8 mouse cellular contexts compared by ENCODE assay signal in the genomic region with DNA sequence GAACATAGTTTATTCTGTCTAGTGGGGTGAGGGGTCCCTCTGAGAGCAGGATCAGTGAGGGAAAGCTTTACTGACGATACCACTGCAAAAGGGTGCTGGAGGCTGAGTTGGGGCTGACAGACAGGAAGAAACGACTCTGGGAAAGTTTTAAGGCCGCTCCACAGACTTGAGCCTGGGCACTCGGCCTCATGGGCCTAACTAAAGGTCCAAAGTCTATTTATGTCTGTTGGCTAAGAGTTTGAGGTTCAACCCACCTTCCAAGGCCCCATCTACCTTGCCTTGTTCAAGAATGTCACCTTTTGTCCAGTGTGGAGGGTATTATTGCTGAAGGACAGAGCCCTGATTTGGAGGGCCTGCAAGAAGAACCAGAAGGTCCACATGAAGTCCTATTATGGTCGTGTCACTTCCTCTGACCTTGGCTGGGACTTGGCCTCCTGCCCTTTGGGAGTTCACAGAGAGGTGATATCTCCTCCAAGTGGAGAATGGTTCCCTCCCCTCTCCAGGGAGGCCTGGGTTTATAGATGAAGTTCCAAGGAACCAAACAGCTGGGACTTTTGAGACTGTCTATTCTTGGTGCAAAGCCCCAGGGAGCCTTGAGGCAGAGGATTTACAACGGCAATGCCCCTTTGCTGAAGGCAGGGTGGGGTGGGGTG. TPM values are rescaled to one million over a fixed set of nuclear protein-coding genes. Genes with fewer than 3 reads are reported as not detected.
DNase-seq lines count a peak whose midpoint lies in the region; ATAC-seq and TF ChIP-seq lines count a peak whose summit lies in the region.

No protein-coding gene starts in this region.

- peak; percentile 86 for DNase-seq in gastrocnemius, adult 18-20 months (ENCODE audit: low spot score)
- no peak for DNase-seq in limb, embryonic 10.5 days (ENCODE audit: low spot score)
- no peak for DNase-seq in hindbrain, postnatal 0 days (ENCODE audit: low spot score)
- no peak for DNase-seq in MN1 (ENCODE audit: low spot score)
- no peak for DNase-seq in left cerebral cortex, postnatal 36 days (ENCODE audit: low spot score in 2 of 2)
- DNase-seq in left cerebral cortex, postnatal 25 days (ENCODE audit: low spot score in 2 of 2), result no peak

- peak overlapping the region; percentile 82 for H3K27ac ChIP-seq in heart, embryonic 16.5 days (ENCODE audit: low read length)
- H3K27ac ChIP-seq in limb, embryonic 10.5 days, result peak overlapping the region; percentile 50
- H3K27ac ChIP-seq in stomach, embryonic 15.5 days, result 0 out of 2 replicates have a peak overlapping the region, but pooled peaks have one; percentile 21
- no peak overlapping the region for H3K27ac ChIP-seq in hindbrain, postnatal 0 days

- H3K4me2 ChIP-seq in heart, embryonic 16.5 days (ENCODE audit: low read depth, low read length), result no peak overlapping the region
- no peak overlapping the region for H3K4me2 ChIP-seq in stomach, embryonic 15.5 days
- no peak overlapping the region for H3K4me2 ChIP-seq in hindbrain, postnatal 0 days (ENCODE audit: low read depth, low read length)

- no peak overlapping the region for H3K4me3 ChIP-seq in heart, embryonic 16.5 days (ENCODE audit: low read length)
- no peak overlapping the region for H3K4me3 ChIP-seq in limb, embryonic 10.5 days
- no peak overlapping the region for H3K4me3 ChIP-seq in stomach, embryonic 15.5 days (replicated peaks)
- no peak overlapping the region for H3K4me3 ChIP-seq in hindbrain, postnatal 0 days (ENCODE audit: low read length)

- WGBS in heart, embryonic 16.5 days, result 38% methylated on average over 6 of the region's 6 CpGs
- WGBS in limb, embryonic 10.5 days, result 58% methylated on average over 6 of the region's 6 CpGs
- WGBS in stomach, embryonic 15.5 days, result 39% methylated on average over 6 of the region's 6 CpGs
- WGBS in hindbrain, postnatal 0 days, result 66% methylated on average over 6 of the region's 6 CpGs

- peaks cover 33% of the 10 kb centered on the region for H3K4me1 ChIP-seq in heart, embryonic 16.5 days (ENCODE audit: control insufficient read depth, insufficient read depth, low read length)
- H3K4me1 ChIP-seq in limb, embryonic 10.5 days, result peaks cover 30% of the 10 kb centered on the region
- peaks cover 22% of the 10 kb centered on the region for H3K4me1 ChIP-seq in stomach, embryonic 15.5 days
- H3K4me1 ChIP-seq in hindbrain, postnatal 0 days (ENCODE audit: insufficient read depth, low read length), result 0 out of 2 replicates have a peak, but pooled peaks cover 4% of the 10 kb centered on the region

- no peaks in the 10 kb centered on the region for H3K9me3 ChIP-seq in heart, embryonic 16.5 days (replicated peaks; ENCODE audit: control insufficient read depth, low read length)
- no peaks in the 10 kb centered on the region for H3K9me3 ChIP-seq in limb, embryonic 10.5 days (replicated peaks)
- H3K9me3 ChIP-seq in stomach, embryonic 15.5 days, result no peaks in the 10 kb centered on the region
- no peaks in the 10 kb centered on the region for H3K9me3 ChIP-seq in hindbrain, postnatal 0 days (ENCODE audit: low read length)

- intact Hi-C loops in left cerebral cortex, postnatal 36 days (cut with DNase I), result no loop called here
- intact Hi-C loops in left cerebral cortex, postnatal 25 days (cut with DNase I), result no loop called here

- H3K36me3 ChIP-seq in heart, embryonic 16.5 days (ENCODE audit: control insufficient read depth, insufficient read depth), result no peaks in the 10 kb centered on the region
- H3K36me3 ChIP-seq in limb, embryonic 10.5 days, result no peaks in the 10 kb centered on the region
- no peaks in the 10 kb centered on the region for H3K36me3 ChIP-seq in stomach, embryonic 15.5 days
- no peaks in the 10 kb centered on the region for H3K36me3 ChIP-seq in hindbrain, postnatal 0 days (ENCODE audit: insufficient read depth, low read length)

- no peak for TF ChIP-seq CTCF in hindbrain, postnatal 0 days (IDR thresholded peaks at IDR 0.05; ENCODE audit: low read depth)

- H3K9ac ChIP-seq in heart, embryonic 16.5 days (ENCODE audit: low read length), result peak overlapping the region; percentile 22; the same call in 1 of the 2 replicates
- no peak overlapping the region for H3K9ac ChIP-seq in stomach, embryonic 15.5 days
- H3K9ac ChIP-seq in hindbrain, postnatal 0 days (replicated peaks; ENCODE audit: low read length), result no peak overlapping the region

- ATAC-seq in heart, embryonic 16.5 days (replicated peaks; ENCODE audit: extremely low read depth, insufficient read depth, low FRiP score), result peak; percentile 37
- ATAC-seq in stomach, embryonic 15.5 days (ENCODE audit: insufficient read depth, low FRiP score, low read depth), result no peak
- no peak for ATAC-seq in hindbrain, postnatal 0 days

- no peaks in the 10 kb centered on the region for H3K27me3 ChIP-seq in heart, embryonic 16.5 days (ENCODE audit: control insufficient read depth, insufficient read depth, low read length)
- H3K27me3 ChIP-seq in limb, embryonic 10.5 days (ENCODE audit: low read depth, poor library complexity, severe bottlenecking), result no peaks in the 10 kb centered on the region
- H3K27me3 ChIP-seq in stomach, embryonic 15.5 days (replicated peaks), result no peaks in the 10 kb centered on the region
- no peaks in the 10 kb centered on the region for H3K27me3 ChIP-seq in hindbrain, postnatal 0 days (ENCODE audit: insufficient read depth, low read length)

RNA-seq across cellular contexts. Expression of gene Dhrs3, which starts 55.2 kb away (rescaled TPM):
- total RNA-seq in gastrocnemius, adult 18-20 months (2021), result 10 to 100 TPM; 41.1 to 43.1 TPM
- 36.8 and 37.0 TPM in 2 replicates for polyA plus RNA-seq in heart, embryonic 16.5 days (2015; fragmentation: Nextera tagmentation; extraction: Ambion mirVana)
- polyA plus RNA-seq in limb, embryonic 10.5 days (2016; fragmentation: Nextera tagmentation; extraction: Ambion mirVana), result 29.5 and 49.8 TPM in 2 replicates
- 112 and 117 TPM in 2 replicates for polyA plus RNA-seq in stomach, embryonic 15.5 days (2015; fragmentation: Nextera tagmentation; extraction: Ambion mirVana)
- total RNA-seq in hindbrain, postnatal 0 days (2014; rRNA removed), result 35.5 and 40.1 TPM in 2 replicates
- polyA plus RNA-seq in hindbrain, postnatal 0 days (2015; fragmentation: Nextera tagmentation; extraction: Ambion mirVana), result 51.8 and 59.8 TPM in 2 replicates
- 10 to 100 TPM; 24.8 to 27.9 TPM for total RNA-seq in left cerebral cortex, postnatal 36 days (2021)
- total RNA-seq in left cerebral cortex, postnatal 25 days (2021), result 10 to 100 TPM; 29.6 to 35.8 TPM
